Mouse (Mus musculus) liver, embryonic 12.5 days (tissue): ENCODE results near the gene Fam3c. TPM values are rescaled to one million over a fixed set of nuclear protein-coding genes. Genes with fewer than 3 reads are reported as not detected.

Source experiments
- ATAC-seq: fragments of 200-750 bp; cut with Nextera tagmentation; 2 replicates; pipeline ENCODE4 v1.8.0; 2017; ENCODE audit warnings: moderate number of reproducible peaks, mild to moderate bottlenecking, moderate library complexity
- H3K27ac ChIP-seq: fragments of 300-500 bp; sonication (generic); 2 replicates; pipeline ENCODE4 v1.5.1; 2016; ENCODE audit warnings: mild to moderate bottlenecking
- H3K27me3 ChIP-seq: fragments of 300-500 bp; sonication (generic); replicated peaks from 2 replicates; pipeline ENCODE4 v1.6.1; 2016; ENCODE audit warnings: mild to moderate bottlenecking, moderate library complexity
- H3K36me3 ChIP-seq: fragments of 300-500 bp; sonication (generic); 2 replicates; pipeline ENCODE4 v1.6.1; 2016; ENCODE audit warnings: mild to moderate bottlenecking, moderate library complexity
- H3K4me1 ChIP-seq: fragments of 300-500 bp; sonication (generic); 2 replicates; pipeline ENCODE4 v1.6.1; 2016
- H3K4me2 ChIP-seq: fragments of 300-500 bp; sonication (generic); 2 replicates; pipeline ENCODE4 v1.6.1; 2016; ENCODE audit warnings: mild to moderate bottlenecking, moderate library complexity
- H3K4me3 ChIP-seq: fragments of 300-500 bp; sonication (generic); 2 replicates; pipeline ENCODE4 v1.5.1; 2016; ENCODE audit warnings: mild to moderate bottlenecking, moderate library complexity
- H3K9ac ChIP-seq: fragments of 300-500 bp; sonication (generic); 2 replicates; pipeline ENCODE4 v1.6.1; 2016; ENCODE audit warnings: mild to moderate bottlenecking, moderate library complexity
- H3K9me3 ChIP-seq: fragments of 300-500 bp; sonication (generic); replicated peaks from 2 replicates; pipeline ENCODE4 v1.6.1; 2016; ENCODE audit warnings: mild to moderate bottlenecking, moderate library complexity
- WGBS: fragments of 180-500 bp; shearing (Covaris S2); methylation state at CpG from one replicate; pipeline ENCODE4 v1.1.7; 2016; ENCODE audit not compliant: insufficient replicate concordance; 5-methylcytosine and 5-hydroxymethylcytosine counted together
- polyA plus RNA-seq: library from polyadenylated mRNA; unstranded; fragments of >200 nt; fragmentation: Nextera tagmentation; extraction: Ambion mirVana; gene quantifications from 2 replicates; pipeline ENCODE4 v1.2.1, GENCODE M21; 2016

The Fam3c gene
- polyA plus RNA-seq, 1 experiment from 2014 or later, result 22.1 TPM

DNA sequence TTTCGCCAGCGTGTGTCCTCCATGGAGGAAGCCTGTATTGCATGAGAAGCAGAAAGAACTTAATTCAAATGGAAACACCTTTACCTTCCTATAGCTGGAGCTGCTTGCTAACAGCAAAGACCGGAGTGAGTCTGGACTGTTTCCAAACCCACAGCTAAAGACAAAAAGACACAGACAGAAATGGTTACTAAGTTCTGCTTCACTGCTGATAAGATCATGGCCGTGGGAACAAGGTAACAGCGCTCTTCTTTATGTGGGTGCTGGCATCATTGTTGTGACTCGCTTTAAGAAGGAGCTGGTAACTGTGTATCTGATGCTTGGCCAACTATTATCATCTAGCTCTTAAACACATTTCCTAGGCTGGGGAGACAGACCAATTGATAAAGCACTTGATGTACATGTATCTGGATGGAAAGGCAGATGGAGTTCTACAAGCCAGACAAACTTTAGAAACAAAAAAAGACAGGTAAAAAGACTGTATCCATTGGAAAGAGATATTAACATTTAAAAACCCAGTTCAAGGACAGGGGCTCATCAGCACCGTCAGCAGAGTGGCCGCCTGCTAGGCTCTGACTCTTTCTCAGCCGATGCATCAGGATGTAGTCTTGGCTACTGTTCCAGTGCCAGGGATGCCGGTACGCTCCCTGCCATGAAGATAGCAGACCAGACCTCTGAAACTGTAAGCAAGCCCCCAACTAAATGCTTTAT, 6.4 kb downstream of the Fam3c start:
- Histone ChIP-seq H3K36me3 (no peaks in the 10 kb centered on the region), H3K27me3 (no peaks in the 10 kb centered on the region), H3K4me3 (no peak overlapping the region), H3K9me3 (no peaks in the 10 kb centered on the region), H3K4me2 (no peak overlapping the region), H3K9ac (no peak overlapping the region), H3K4me1 (peaks cover 71% of the 10 kb centered on the region), H3K27ac (no peak overlapping the region)
- no peak for ATAC-seq
- WGBS, result 61% methylated on average over 11 of the region's 11 CpGs

DNA sequence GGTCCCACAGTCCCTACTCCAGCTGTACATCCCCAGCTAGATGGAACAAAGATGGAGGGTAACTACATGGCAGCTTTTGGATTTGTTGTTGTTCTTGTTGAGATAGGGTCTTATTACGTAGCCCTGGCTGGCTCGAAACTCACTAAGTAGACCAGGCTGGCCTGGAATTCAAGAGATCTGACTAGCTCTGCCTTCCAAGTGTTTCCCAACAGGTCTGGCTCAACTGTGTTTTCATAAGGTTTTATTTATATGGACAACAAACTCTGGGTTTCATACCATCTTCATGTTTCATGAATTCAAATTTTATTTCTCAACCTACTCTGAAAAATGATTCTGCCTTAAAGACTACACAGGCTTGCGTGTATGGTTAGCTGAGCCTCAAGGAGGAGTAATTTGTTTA, 7.1 kb downstream of the Fam3c start:
- 84% methylated on average over 3 of the region's 3 CpGs for WGBS
- no peaks in the 10 kb centered on the region for H3K9me3 ChIP-seq
- no peaks in the 10 kb centered on the region for H3K27me3 ChIP-seq
- H3K4me3 ChIP-seq, result no peak overlapping the region
- ATAC-seq, result no peak
- H3K4me1 ChIP-seq, result peaks cover 74% of the 10 kb centered on the region
- H3K36me3 ChIP-seq, result no peaks in the 10 kb centered on the region
- H3K4me2 ChIP-seq, result no peak overlapping the region
- no peak overlapping the region for H3K27ac ChIP-seq
- H3K9ac ChIP-seq, result no peak overlapping the region

DNA sequence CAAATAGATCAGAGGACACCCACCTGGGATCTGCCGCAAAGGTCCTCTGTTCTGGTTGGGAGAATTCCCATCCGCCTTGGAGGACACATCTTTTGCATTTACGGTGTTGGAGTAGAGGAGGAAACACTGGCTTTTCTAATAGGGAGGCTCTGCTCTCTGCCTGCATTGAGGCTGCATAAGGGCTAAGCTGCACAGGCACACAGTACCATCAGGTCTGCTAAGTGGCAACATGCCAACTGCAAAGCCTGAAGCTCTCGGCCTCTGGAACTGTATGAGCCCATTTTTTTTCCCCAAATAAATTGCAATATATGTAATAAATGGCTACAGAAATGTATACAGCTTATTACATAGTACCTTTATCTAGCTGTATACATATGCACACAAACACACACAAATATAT, 7.9 kb downstream of the Fam3c start:
- no peaks in the 10 kb centered on the region for H3K9me3 ChIP-seq
- no peak overlapping the region for H3K4me3 ChIP-seq
- 71% methylated on average over 4 of the region's 4 CpGs for WGBS
- no peak overlapping the region for H3K27ac ChIP-seq
- no peak for ATAC-seq
- H3K4me1 ChIP-seq, result peaks cover 75% of the 10 kb centered on the region
- H3K36me3 ChIP-seq, result no peaks in the 10 kb centered on the region
- no peak overlapping the region for H3K4me2 ChIP-seq
- H3K27me3 ChIP-seq, result no peaks in the 10 kb centered on the region
- no peak overlapping the region for H3K9ac ChIP-seq

DNA sequence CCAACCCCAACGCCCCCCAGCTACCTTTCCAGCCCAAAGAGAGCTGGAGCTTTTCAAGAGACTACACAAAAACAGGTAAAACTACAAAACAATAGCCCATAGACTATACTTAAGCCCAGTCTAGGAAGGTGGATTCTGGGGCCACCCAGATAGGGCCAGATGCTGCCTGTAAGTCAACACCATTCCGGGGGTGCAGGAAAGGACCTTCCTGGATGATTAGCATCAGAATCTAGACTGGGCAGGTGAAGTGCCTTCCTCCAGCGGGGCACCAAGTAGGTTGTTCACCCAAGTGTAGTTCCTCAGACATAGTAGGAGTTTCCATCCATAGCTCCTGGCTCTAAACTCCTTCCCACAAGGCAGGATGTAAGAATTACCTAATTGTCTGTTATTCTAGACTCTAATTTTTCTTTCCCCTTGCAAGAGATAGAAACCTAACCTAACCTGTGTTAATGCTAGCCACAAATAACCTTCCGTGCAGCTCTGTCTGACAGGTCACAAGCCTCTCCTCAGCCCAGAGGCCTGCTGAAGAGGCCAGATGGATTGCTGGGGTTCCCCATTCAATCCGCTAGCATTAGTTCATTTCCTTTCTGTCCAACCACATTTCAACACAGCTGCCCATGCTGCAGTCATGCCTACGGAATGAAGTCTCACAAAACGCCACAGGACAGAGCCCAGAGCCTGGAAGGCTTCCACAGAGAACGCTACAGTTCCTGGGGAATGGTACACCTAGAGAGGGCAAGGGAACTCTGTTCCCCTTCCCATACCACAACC, 8.7 kb downstream of the Fam3c start:
- no peaks in the 10 kb centered on the region for H3K36me3 ChIP-seq
- H3K9ac ChIP-seq, result no peak overlapping the region
- no peak overlapping the region for H3K4me2 ChIP-seq
- no peak for ATAC-seq
- 50% methylated on average over 8 of the region's 8 CpGs for WGBS
- peaks cover 70% of the 10 kb centered on the region for H3K4me1 ChIP-seq
- no peaks in the 10 kb centered on the region for H3K9me3 ChIP-seq
- no peaks in the 10 kb centered on the region for H3K27me3 ChIP-seq
- no peak overlapping the region for H3K4me3 ChIP-seq
- no peak overlapping the region for H3K27ac ChIP-seq

DNA sequence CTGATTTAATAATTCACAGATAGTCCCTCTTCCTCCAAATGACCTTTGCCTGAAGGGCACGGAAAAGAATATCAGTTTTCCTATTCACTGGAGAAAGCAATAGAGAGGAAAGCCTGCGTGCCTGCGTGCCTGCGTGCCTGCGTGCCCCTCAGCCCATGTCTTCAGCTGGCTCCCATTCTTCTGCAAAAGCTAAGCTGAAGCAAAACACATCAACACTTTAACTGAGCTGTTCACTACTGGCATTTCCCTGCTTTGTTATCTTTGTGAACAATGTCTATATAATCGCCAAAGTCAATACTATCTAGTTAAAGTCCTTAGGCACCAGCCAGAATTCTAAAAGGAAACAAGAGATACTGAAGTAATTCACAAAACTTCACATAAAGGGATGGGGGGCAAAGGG, 11.6 kb downstream of the Fam3c start:
- Histone ChIP-seq H3K27me3 (no peaks in the 10 kb centered on the region), H3K36me3 (peaks cover 4% of the 10 kb centered on the region; the same call in 1 of the 2 replicates), H3K27ac (no peak overlapping the region), H3K9me3 (no peaks in the 10 kb centered on the region), H3K9ac (no peak overlapping the region), H3K4me2 (peak overlapping the region; percentile 27), H3K4me3 (no peak overlapping the region), H3K4me1 (peaks cover 69% of the 10 kb centered on the region)
- WGBS, result 68% methylated on average over 6 of the region's 6 CpGs
- no peak for ATAC-seq

DNA sequence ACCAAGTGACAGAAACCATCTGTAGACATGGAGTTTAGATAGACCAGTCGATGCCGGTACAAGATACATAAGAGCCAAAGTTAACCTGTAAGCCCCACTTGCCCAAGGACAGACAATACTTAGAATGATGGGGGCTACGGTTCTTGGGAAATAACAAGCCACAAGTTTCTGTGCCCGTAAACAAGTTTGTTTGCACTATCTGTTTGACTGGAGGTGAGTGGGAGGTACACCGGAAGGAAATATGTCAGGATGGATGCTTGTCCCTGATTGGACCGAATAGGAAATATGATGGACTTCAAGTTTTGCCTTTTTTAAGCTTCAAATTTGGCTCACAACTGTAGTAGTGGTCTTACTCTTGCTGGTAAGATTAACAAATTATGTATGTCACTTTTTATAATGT, 12.3 kb downstream of the Fam3c start:
- Histone ChIP-seq H3K9ac (no peak overlapping the region), H3K4me2 (no peak overlapping the region), H3K36me3 (peaks cover 8% of the 10 kb centered on the region), H3K27ac (no peak overlapping the region), H3K27me3 (no peaks in the 10 kb centered on the region), H3K4me3 (no peak overlapping the region), H3K9me3 (no peaks in the 10 kb centered on the region), H3K4me1 (peaks cover 70% of the 10 kb centered on the region)
- ATAC-seq, result no peak
- WGBS, result 80% methylated on average over 6 of the region's 6 CpGs

DNA sequence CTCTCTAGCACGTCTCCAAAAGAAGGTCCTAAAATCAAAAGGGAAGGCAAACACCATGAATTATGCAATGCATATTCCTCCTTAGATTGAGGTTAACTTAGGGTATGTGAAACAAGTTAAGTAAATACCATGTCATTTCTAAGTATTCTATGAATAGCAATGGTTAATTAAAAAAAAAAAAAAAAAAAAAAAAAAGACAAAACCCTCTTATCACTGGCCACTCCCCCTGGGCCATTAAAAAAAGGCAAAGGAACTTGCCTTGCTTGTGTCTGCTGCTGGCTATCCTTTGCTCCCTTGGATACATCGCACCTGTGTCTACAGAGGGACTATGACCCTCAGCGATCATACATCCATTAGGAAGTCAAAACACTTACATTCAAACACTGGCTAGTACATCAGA, 12.8 kb downstream of the Fam3c start:
- Histone ChIP-seq H3K27me3 (no peaks in the 10 kb centered on the region), H3K4me2 (no peak overlapping the region), H3K27ac (no peak overlapping the region), H3K36me3 (peaks cover 11% of the 10 kb centered on the region), H3K9ac (no peak overlapping the region), H3K4me1 (peaks cover 70% of the 10 kb centered on the region), H3K4me3 (no peak overlapping the region), H3K9me3 (no peaks in the 10 kb centered on the region)
- no peak for ATAC-seq
- WGBS, result 69% methylated on average over 3 of the region's 3 CpGs

DNA sequence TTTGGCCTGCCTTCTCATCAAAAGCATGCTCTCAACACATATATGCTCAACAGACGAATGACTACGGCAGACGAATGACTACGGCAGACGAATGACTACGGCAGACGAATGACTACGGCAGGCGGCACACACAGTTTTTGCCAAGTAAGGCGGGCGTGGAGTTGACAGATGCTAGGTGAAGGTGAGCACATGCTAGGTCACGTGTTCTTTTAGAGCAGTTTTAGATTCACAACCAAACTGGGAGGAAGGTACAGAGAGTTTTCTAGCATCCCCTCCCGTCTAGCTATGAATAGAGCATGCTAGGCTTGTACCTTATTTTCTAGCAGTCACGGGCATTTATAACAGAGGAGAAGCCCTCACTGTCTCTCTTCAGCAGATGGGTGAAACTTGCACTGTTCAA, 15.3 kb downstream of the Fam3c start:
- H3K4me3 ChIP-seq, result no peak overlapping the region
- H3K27ac ChIP-seq, result no peak overlapping the region
- peaks cover 22% of the 10 kb centered on the region for H3K36me3 ChIP-seq
- no peaks in the 10 kb centered on the region for H3K9me3 ChIP-seq
- H3K27me3 ChIP-seq, result no peaks in the 10 kb centered on the region
- H3K4me1 ChIP-seq, result peaks cover 51% of the 10 kb centered on the region
- 82% methylated on average over 14 of the region's 14 CpGs for WGBS
- no peak for ATAC-seq
- no peak overlapping the region for H3K9ac ChIP-seq
- H3K4me2 ChIP-seq, result no peak overlapping the region

DNA sequence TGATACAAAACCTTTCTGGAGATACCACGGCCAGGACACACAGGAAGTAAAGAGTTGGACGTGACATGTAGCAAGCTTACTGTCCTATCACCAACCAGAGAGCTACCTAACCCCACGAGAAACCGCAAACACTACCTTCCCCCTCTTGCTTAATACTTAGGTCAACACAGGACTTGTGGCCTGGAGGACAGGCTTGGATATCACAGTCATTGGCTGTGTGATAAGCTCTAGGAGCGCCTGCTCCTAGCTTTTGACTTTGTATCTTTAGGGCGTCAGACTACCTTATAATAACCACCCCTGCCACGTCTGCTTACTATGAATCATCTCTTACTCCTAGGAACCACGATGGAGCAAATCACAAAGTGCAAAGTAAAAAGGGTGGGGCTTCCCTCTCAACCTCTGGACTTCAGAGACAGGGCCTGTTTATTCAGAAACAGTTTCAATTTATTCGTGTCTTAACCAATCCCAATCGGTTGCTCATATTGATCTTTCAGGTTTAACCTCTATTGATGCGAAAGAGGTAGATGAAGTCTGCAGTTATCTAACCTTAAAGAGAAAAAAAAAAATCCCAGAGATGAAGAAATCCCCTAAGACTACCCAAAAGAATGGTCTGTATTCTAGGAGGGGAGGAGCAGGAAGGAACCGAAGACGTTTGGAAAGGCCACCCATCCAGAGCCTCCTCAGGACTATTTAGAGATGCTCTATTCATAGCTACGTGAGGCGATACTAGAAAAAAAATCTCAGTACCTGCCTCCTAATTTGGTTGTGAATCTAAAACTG, 16.1 kb downstream of the Fam3c start:
- ATAC-seq, result peak; percentile 70
- peaks cover 44% of the 10 kb centered on the region for H3K4me1 ChIP-seq
- H3K4me3 ChIP-seq, result no peak overlapping the region
- H3K36me3 ChIP-seq, result peaks cover 22% of the 10 kb centered on the region
- H3K4me2 ChIP-seq, result no peak overlapping the region
- no peaks in the 10 kb centered on the region for H3K9me3 ChIP-seq
- WGBS, result 55% methylated on average over 15 of the region's 15 CpGs
- no peak overlapping the region for H3K9ac ChIP-seq
- H3K27ac ChIP-seq, result 0 out of 2 replicates have a peak overlapping the region, but pooled peaks have one; percentile 27
- H3K27me3 ChIP-seq, result no peaks in the 10 kb centered on the region

DNA sequence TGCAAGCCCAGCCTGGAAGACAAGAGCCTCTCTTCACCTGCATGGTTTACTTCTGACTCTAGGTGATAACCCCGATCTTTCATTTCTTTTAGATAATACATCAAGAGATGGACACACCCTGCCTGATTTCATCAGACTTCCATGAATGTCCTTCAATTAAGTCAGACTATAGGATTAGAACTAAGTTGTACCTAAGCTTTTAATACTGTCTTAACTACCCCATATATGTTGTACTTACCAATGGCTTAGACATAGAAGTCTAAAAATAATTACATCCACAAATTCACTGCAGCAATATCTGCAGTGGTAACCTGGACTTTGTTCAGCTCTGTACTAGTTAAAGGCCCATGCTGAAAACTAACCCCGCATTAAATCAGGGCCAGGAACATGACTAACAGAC, 23.5 kb downstream of the Fam3c start:
- Histone ChIP-seq H3K4me2 (no peak overlapping the region), H3K4me1 (no peaks in the 10 kb centered on the region), H3K9me3 (no peaks in the 10 kb centered on the region), H3K36me3 (peaks cover 16% of the 10 kb centered on the region), H3K9ac (no peak overlapping the region), H3K27me3 (no peaks in the 10 kb centered on the region), H3K4me3 (no peak overlapping the region), H3K27ac (no peak overlapping the region)
- ATAC-seq, result no peak
- 82% methylated on average over 2 of the region's 2 CpGs for WGBS

DNA sequence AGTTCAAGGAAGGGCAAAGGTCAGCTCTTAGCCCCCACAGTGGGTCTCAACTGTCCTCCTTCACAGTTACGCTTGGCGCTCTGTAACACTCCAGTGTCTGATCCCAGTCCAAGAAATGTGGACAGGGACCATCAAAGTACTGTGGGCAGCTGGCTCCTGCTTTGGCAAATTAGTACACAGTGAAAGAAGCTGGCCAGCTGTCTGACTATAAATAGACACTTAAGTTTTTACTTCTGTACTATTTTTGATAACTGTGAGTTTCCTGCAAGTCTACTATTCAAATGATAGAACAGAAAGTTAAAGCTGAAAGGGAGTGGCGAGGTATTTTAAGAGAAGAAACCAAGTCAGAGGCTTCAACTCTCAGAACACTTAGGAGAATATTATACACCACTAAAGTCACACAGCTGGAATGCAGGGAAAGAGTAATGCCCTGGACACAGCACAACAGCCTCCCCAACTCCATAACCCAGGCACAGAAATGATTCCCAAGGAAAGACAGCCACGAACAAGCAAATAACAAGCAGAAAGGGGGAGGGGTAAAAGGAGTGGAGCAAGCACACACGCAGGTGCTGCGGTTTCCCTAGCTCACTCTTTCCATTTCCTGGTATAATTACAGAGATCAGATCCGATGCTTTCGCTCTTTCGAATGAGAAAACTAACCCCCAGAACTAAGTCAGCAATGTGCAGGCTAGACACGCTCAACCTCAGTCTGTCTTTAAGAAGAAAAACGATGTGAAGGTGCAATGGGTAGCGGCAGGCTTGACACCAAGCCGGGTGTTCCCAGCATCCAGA, 25.7 kb downstream of the Fam3c start:
- ATAC-seq, result no peak
- H3K27me3 ChIP-seq, result no peaks in the 10 kb centered on the region
- H3K9ac ChIP-seq, result no peak overlapping the region
- H3K4me3 ChIP-seq, result no peak overlapping the region
- H3K36me3 ChIP-seq, result peaks cover 17% of the 10 kb centered on the region
- H3K4me2 ChIP-seq, result no peak overlapping the region
- WGBS, result 79% methylated on average over 13 of the region's 13 CpGs
- no peak overlapping the region for H3K27ac ChIP-seq
- H3K9me3 ChIP-seq, result no peaks in the 10 kb centered on the region
- H3K4me1 ChIP-seq, result no peaks in the 10 kb centered on the region
